Mouse (Mus musculus): Measurements from ENCODE around the gene Plk2. TPM values are rescaled to one million over a fixed set of nuclear protein-coding genes. Genes with fewer than 3 reads are reported as not detected.

Plk2 gene
- polyA plus RNA-seq (2015; fragmentation: Illumina TruSeq; extraction: RNeasy Lipid Tissue Mini Kit (QIAGEN cat#74804); ENCODE audit: low read depth, low replicate concordance): 158 TPM

DNA sequence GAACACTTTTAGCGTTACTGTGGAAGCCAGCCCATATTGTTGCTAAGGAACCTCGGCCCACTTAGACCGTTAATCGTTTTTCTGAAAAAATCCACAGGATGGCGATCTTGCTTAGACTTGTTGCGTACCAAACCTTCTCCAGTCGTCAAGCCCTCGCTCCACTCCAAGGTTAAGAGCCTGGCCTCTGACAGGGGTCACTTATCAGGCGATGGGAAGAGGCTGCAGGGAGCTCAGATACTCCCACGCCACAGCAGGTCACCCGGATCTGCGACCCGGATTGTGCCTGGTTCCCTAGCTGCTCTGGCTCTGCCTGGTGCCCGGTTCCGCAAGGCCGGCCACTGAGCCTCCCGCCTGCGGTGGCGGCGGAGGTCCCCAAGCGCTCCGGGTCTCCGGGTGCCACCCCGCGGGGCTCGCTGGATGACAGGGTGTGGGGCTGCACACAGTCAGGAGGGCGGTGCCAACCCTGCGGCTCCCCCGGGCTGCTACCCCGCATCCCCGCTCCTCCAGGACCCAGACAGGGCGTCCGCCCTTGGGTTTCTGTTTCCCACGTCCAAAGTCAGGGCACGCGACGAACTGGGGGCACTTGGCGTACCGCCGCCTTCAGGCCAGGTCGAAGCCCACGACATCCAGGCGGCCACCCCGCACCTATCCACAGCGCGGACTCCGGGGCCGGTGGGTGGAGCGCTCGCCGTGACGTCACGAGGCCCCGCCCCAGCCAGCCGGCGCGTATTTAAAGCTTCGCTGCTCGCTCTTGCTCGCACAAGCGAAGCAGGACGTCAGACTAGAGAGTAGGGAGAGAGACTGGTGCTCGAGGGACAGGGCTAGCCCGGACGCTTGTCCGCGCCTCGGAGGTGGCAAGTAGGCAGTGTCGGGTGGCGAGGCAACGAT, at the start of gene Plk2:
Plk2 (plus strand) TSS at position 756 of the 888 bp plus-strand sequence.

DNA sequence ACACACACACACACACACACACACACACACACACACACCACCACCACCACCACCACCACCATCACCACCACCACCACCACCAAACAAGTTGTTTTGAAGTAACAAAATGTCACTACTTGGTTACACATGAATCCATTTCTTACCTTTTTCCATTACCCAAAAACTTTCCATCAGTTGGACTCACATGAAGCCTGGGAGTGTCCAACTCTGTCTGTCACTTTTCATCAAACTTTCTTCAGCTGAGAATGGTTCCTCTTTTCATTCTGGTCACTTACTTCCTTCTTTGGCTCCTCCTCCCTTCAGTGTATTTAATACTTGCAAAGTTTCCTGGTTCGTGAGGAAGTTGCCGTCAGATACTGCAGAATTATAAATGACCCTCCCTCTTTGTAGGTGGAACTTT, 37.9 kb upstream of the Plk2 start, which contains the start of gene Gapt:
Gapt (minus strand) TSS at position 259 of the 400 bp plus-strand sequence.

Other genes with a start within 250 kb of the Plk2 start
- gene Rab3c, start 114.0 kb upstream of the Plk2 start, polyA plus RNA-seq (2015; fragmentation: Illumina TruSeq; extraction: RNeasy Lipid Tissue Mini Kit (QIAGEN cat#74804); ENCODE audit: low read depth, low replicate concordance): 141 TPM
- not detected for gene Gapt, start 37.8 kb upstream of the Plk2 start, polyA plus RNA-seq (2015; fragmentation: Illumina TruSeq; extraction: RNeasy Lipid Tissue Mini Kit (QIAGEN cat#74804); ENCODE audit: low read depth, low replicate concordance)

All from brain, adult 10 weeks (tissue).